Mouse (Mus musculus) heart, embryonic 14.5 days (tissue): Measurements from ENCODE around the gene Gm7714. TPM values are rescaled to one million over a fixed set of nuclear protein-coding genes. Genes with fewer than 3 reads are reported as not detected.
"Not testable (repeated sequence)": the region's sequence is repeated elsewhere in the genome, so short reads cannot be mapped to it uniquely, and the experiment has no call there.

Experiments used
- ATAC-seq: fragments of 200-750 bp; cut with Nextera tagmentation; 2 replicates; pipeline ENCODE4 v1.8.0; 2017; ENCODE audit warnings: low read depth, moderate TSS enrichment; ENCODE audit not compliant: insufficient number of reproducible peaks, insufficient read depth, low FRiP score
- H3K27ac ChIP-seq, 2 experiments: fragments of 200-500 bp in 1 of 2; fragments of 300-500 bp in 1 of 2; sonication (generic) in 1 of 2; replicated peaks in 1 of 2; 2 replicates each; pipeline ENCODE4 v1.5.1; 2012 to 2014; ENCODE audit warnings: low read depth in 2 of 2, low read length in 2 of 2, control low read depth in 1 of 2, mild to moderate bottlenecking in 1 of 2, mixed read lengths in 1 of 2; ENCODE audit not compliant: control insufficient read depth in 1 of 2, insufficient read depth in 1 of 2
- H3K27me3 ChIP-seq: fragments of 300-500 bp; sonication (generic); 2 replicates; pipeline ENCODE4 v1.6.1; 2014; ENCODE audit warnings: mild to moderate bottlenecking, low read length, control low read depth; ENCODE audit not compliant: control insufficient read depth, insufficient read depth
- H3K36me3 ChIP-seq: fragments of 300-500 bp; sonication (generic); 2 replicates; pipeline ENCODE4 v1.6.1; 2014; ENCODE audit warnings: mild to moderate bottlenecking, control low read depth, low read length, mixed read lengths; ENCODE audit not compliant: control insufficient read depth, insufficient read depth
- H3K4me1 ChIP-seq, 2 experiments: fragments of 200-500 bp in 1 of 2; fragments of 300-500 bp in 1 of 2; sonication (generic) in 1 of 2; 2 replicates each; pipeline ENCODE4 v1.6.1; 2012 to 2014; ENCODE audit warnings: low read length in 2 of 2, control low read depth in 1 of 2, mixed read lengths in 1 of 2; ENCODE audit not compliant: control insufficient read depth in 2 of 2, insufficient read depth in 2 of 2
- H3K4me2 ChIP-seq: fragments of 300-500 bp; sonication (generic); 2 replicates; pipeline ENCODE4 v1.6.1; 2014; ENCODE audit warnings: mild to moderate bottlenecking, low read length
- H3K4me3 ChIP-seq, 2 experiments: fragments of 200-500 bp in 1 of 2; fragments of 300-500 bp in 1 of 2; sonication (generic) in 1 of 2; 2 replicates each; pipeline ENCODE4 v1.5.1; 2012 to 2014; ENCODE audit warnings: low read length in 2 of 2, mild to moderate bottlenecking in 2 of 2, control low read depth in 1 of 2, low read depth in 1 of 2, moderate library complexity in 1 of 2; ENCODE audit not compliant: control insufficient read depth in 1 of 2, insufficient read depth in 1 of 2
- H3K9ac ChIP-seq: fragments of 300-500 bp; sonication (generic); 2 replicates; pipeline ENCODE4 v1.6.1; 2014; ENCODE audit warnings: mild to moderate bottlenecking, low read length
- H3K9me3 ChIP-seq: fragments of 300-500 bp; sonication (generic); 2 replicates; pipeline ENCODE4 v1.6.1; 2016; ENCODE audit warnings: low read length, control low read depth; ENCODE audit not compliant: control insufficient read depth
- WGBS: fragments of 180-500 bp; shearing (Covaris S2); extraction: QIAGEN DNeasy Blood & Tissue Kit; methylation state at CpG from one replicate; pipeline ENCODE4 v1.1.7; 2014; 5-methylcytosine and 5-hydroxymethylcytosine counted together
- polyA plus RNA-seq: library from polyadenylated mRNA; unstranded; fragments of >200 nt; fragmentation: Nextera tagmentation; extraction: Ambion mirVana; gene quantifications from 2 replicates; pipeline ENCODE4 v1.2.1, GENCODE M21; 2014

Gene Gm7714
- polyA plus RNA-seq, result not detected in 2 replicates

GRCm38 (mm10) chr5:88268619-88269018 is at the start of gene Gm7714:
Gene Gm7714 (plus strand): TSS chr5:88268919.
- Histone ChIP-seq H3K9ac (no peak within 1 kb of the TSS), H3K4me2 (no peak within 1 kb of the TSS), H3K4me3 (no peak within 1 kb of the TSS), H3K4me1 (no peaks in the 10 kb centered on the region), H3K9me3 (no peaks in the 10 kb centered on the region), H3K36me3 (no peaks in the 10 kb centered on the region), H3K27me3 (no peaks in the 10 kb centered on the region), H3K27ac (no peak within 1 kb of the TSS)
- ATAC-seq, result no peak
- WGBS, result 62% methylated on average over 1 of the region's 1 CpGs

- H3K27me3 ChIP-seq, result no peaks in the 10 kb centered on the region
- H3K36me3 ChIP-seq, result no peaks in the 10 kb centered on the region
- no peak overlapping the region for H3K27ac ChIP-seq
- no peaks in the 10 kb centered on the region for H3K9me3 ChIP-seq
- H3K9ac ChIP-seq, result no peak overlapping the region
- WGBS, result 63% methylated on average over 1 of the region's 1 CpGs
- no peak overlapping the region for H3K4me3 ChIP-seq
- H3K4me1 ChIP-seq, result no peaks in the 10 kb centered on the region
- no peak overlapping the region for H3K4me2 ChIP-seq
- ATAC-seq, result no peak
Measured at GRCm38 (mm10) chr5:88256475-88256874, 12.2 kb upstream of the Gm7714 start.

- not testable (repeated sequence) for H3K27ac ChIP-seq, H3K4me3 ChIP-seq, H3K4me1 ChIP-seq, ATAC-seq, H3K9me3 ChIP-seq, H3K4me2 ChIP-seq, H3K36me3 ChIP-seq, H3K27me3 ChIP-seq, H3K9ac ChIP-seq
- WGBS, result 64% methylated on average over 3 of the region's 3 CpGs
Measured at GRCm38 (mm10) chr5:88311307-88311706, 42.6 kb downstream of the Gm7714 start.

GRCm38 (mm10) chr5:88317012-88317411 is 48.3 kb downstream of the Gm7714 start, which contains the start of gene Prol1:
Gene Prol1 (plus strand): TSS chr5:88317312.
- no peaks in the 10 kb centered on the region for H3K36me3 ChIP-seq
- no peaks in the 10 kb centered on the region for H3K9me3 ChIP-seq
- no peak within 1 kb of the TSS for H3K27ac ChIP-seq
- H3K9ac ChIP-seq, result no peak within 1 kb of the TSS
- H3K4me2 ChIP-seq, result no peak within 1 kb of the TSS
- ATAC-seq, result no peak
- WGBS, result 81% methylated on average over 1 of the region's 1 CpGs
- H3K4me3 ChIP-seq, result no peak within 1 kb of the TSS
- no peaks in the 10 kb centered on the region for H3K27me3 ChIP-seq
- no peaks in the 10 kb centered on the region for H3K4me1 ChIP-seq

Other genes starting within 250 kb of the Gm7714 start
- gene Smr2, start 182.4 kb upstream of the Gm7714 start, polyA plus RNA-seq, result not detected in 2 replicates
- not detected in 2 replicates for gene Gm11116, start 157.4 kb upstream of the Gm7714 start, polyA plus RNA-seq
- not detected in 2 replicates for gene Gm11115, start 114.8 kb upstream of the Gm7714 start, polyA plus RNA-seq
- gene Prol1, start 48.4 kb downstream of the Gm7714 start, polyA plus RNA-seq, result not detected in 2 replicates
- gene Amtn, start 107.2 kb downstream of the Gm7714 start, polyA plus RNA-seq, result not detected in 2 replicates
- gene Ambn, start 187.1 kb downstream of the Gm7714 start, polyA plus RNA-seq, result not detected in 2 replicates
- not detected in 2 replicates for gene Enam, start 219.1 kb downstream of the Gm7714 start, polyA plus RNA-seq